Mouse (Mus musculus) lung, postnatal 25 days (tissue): ENCODE data around the gene Bag5.
"Not testable (repeated sequence)": the region's sequence is repeated elsewhere in the genome, so short reads cannot be mapped to it uniquely, and the experiment has no call there.

Experiments
- DNase-seq: peaks from one replicate; pipeline ENCODE4 v3.0.0; 2022; ENCODE audit warnings: low spot score

The Bag5 gene

DNA sequence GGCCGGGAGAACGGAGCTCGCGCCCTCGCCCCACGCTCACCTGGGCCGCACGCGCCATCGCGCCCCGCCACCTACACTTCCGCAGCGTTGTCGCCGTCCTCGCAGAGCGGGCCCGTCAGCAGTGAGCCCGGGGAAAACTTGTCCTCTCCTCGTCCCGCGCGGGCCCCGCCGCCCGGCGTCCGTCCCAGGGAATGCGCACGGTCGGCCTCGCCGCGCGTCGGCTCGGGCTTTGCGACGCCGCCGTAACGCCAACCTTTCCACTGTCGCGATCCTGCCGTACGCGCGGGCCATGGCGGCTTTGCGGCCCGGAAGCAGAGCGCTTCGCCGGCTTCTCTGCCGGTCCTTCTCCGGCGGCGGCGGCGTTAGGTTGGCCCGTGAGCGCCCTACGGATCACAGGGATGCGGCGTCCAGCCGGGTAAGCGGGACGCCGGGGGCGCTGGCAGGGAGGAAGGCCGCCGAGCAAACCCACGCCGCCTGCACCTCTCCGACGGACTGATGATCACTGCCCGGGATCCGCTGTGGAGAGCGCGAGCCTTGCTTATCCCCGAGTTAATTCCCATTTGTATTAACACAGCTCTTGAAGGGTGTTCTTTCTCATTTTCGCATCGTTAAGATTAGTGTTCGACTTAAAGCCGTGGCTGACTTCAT, at the start of gene Bag5, which contains the start of gene Apopt1:
Gene Bag5, minus strand, starts transcription at position 254 of the 648 bp plus-strand sequence.
Gene Apopt1, plus strand, starts transcription at position 258 of the 648 bp plus-strand sequence.
- peak; percentile 90 for DNase-seq

DNA sequence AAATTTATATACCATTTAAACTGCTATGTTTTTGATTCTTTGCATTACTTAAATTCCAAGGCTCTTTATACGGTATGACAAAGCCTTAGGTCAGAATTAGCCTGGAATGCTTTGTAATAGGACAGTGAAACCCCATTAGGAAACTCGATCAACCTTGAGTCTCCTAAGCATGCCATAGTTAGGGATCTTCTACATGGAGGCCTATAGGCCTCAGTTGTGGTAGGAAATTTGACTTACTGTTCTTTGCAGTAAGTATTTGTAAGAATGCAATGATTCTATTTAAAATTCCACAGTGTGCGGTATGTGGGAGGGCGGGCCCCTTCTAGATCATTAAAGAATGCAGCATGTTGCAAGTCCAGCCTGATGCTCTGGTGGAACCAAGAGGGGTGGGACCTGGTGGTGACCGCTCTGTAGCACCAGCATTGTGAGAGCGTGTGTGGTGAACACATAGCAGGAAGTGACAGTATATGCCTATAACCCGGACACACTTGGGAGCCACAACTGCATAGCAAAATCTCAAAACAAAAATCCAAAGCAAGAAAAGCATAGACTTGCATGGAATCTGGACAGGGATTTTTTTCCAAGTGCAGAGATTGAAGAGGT, 47.4 kb upstream of the Bag5 start:
- DNase-seq = no peak

GRCm38 (mm10) chr12:111759176-111760061, 46.4 kb upstream of the Bag5 start:
- DNase-seq = peak; percentile 69

- DNase-seq = peak; percentile 62
Observed at GRCm38 (mm10) chr12:111758381-111759175, 45.5 kb upstream of the Bag5 start, which contains the start of gene Klc1. Gene Klc1 (plus strand): TSS chr12:111758849.

GRCm38 (mm10) chr12:111757561-111758325, 44.7 kb upstream of the Bag5 start:
- DNase-seq = no peak

DNA sequence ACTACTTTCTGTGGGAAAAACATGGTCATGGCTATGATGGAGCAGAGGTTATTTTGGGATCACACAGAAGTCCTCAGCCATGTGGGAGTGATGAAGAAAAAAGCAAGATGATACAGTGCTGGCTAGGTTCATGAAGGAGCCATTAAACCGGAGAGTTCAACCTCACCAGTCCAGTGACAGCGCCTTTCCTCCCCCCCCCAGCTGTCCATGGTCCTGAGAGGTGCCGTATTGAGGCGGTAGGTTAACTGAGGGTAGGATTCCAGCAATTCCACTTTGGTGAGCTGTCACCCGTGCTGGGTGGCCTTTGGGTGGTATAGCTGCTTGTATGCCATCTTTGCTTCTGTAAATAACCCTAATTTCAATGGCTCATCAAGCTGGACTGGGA, 43.6 kb upstream of the Bag5 start:
- DNase-seq = no peak

DNA sequence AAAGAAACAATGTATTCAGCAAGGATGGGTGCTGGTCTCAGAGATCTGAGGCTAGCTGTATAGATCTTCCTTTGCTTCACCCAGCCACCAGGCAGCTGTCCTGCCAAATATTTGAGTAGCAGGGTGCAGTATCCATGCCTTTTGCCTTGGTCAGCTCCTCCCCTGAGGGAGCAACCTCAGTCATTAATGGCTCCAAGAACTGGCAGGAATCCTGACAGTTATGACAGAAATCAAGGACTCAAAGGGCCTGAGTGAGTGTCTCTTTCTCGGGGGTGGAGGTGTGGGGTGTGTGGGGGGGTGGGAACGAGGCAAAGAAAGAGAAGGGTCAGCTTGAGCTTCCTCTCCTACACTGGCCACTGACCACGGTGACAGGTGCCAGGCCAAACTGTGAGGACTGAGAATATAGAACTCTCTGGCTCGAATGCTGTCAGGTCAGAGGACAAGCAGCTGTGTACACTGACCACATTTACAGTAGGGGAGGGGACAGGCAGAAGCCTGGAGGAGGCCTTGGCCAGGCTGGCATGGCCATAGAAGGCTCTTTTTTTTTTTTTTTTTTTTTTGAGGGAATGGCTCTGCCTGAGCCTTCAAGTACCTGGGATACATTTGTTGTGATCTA, 43.1 kb upstream of the Bag5 start:
- no peak for DNase-seq

GRCm38 (mm10) chr12:111755231-111755630, 42.2 kb upstream of the Bag5 start:
- DNase-seq = no peak

DNA sequence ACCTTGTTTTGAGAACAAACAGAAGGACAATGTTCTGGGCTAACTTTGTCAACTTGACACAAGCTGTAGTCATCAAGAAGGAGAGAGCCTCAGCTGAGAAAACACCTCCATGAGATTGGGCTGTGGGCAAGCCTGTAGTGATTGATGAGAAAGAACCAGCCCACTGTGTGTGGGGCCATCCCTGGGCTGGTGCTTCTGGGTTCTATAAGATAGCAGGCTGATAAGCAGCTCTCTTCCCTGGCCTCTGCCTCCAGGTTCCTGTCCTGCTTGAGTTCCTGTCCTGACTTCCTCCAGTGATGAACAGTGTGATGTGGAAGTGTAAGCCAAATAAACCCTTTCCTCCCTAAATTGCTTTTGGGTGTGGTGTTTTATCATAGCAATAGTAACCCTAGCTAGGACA, 41.7 kb upstream of the Bag5 start:
- no peak for DNase-seq

DNA sequence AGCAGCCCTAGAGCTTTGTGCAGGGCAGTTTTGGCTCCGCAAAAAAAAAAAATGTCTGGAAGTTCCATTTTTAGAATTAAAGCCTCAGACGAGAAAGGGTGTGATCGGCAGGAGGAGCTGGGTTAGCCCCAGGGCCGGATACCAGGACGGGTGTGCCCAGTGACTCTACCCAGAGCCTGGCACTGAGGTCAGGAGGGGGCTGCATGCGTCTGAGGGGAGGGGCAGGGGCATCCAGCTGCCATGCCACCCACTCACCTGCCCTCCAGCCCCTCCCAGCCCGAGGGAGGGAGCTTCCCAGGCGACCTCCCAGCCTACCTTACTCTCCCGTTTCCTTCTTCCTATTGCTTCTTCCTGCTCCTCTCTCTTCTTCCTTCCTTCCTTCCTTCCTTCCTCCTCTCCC, 40.3 kb upstream of the Bag5 start:
- peak; percentile 17 for DNase-seq

- no peak for DNase-seq
Observed at GRCm38 (mm10) chr12:111752491-111752890, 39.4 kb upstream of the Bag5 start.

- no peak for DNase-seq
Observed at GRCm38 (mm10) chr12:111750739-111751138, 37.7 kb upstream of the Bag5 start.

DNA sequence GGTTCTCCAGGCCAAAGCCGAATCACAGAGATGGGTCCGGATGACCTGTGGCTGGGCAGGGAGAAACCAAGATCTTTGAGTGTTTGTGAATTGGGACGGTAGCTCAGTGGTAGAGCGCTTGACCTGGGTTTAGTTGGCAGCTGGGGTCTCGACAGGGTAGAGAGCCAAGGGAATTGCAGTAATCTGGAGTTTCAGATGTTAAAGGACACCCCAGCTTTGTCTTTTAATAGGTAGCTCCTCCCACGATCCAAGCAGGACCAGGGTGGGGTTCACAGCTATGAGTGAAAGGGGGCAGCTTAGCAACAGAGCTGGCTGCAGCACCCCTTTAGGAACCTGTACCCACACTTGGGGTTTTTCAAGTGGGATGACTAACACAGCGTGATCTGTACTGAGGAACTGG, 34.4 kb upstream of the Bag5 start:
- no peak for DNase-seq

DNA sequence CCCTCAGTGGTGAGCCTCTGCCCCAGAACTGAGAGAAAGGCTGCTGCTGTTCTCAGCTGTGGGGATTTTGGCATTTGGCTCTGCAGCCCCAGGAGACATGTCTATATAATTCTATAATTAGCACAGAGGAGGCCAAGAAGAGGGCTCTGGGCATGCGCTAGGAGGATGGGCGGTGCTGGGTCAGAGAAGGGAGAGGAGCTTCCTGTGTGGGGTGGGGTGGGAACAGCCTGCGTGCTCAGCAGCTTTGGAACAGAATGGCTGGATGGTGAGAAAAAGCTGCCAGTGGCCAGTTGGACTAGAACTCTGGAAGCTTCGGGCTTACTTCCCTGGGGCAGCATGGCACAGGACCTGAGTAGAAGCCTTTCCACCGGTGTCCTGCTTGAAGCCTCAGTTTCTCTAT, 33.0 kb upstream of the Bag5 start:
- DNase-seq = peak; percentile 83

GRCm38 (mm10) chr12:111745274-111745673, 32.2 kb upstream of the Bag5 start:
- DNase-seq = no peak

- no peak for DNase-seq
Observed at GRCm38 (mm10) chr12:111743981-111744423, 30.9 kb upstream of the Bag5 start.

DNA sequence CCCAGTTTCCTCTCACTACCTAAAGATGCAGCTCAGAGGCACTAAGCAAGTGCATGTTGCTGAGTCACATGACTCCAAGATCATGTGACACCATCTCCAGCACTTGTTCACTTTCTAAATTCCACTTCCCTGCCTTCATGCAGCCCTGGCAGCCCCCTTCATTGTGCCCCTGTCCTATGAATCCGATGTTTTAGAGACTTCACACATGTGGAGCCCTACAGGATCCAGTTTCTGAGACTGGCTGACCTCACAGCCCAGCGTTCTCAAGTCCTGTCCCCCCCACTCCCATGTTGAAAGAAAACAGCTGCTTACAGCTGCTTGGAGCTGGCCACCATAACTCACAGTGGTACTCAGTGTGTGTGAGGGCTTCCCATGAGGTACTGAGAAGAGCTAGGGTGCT, 30.4 kb upstream of the Bag5 start:
- DNase-seq = no peak

GRCm38 (mm10) chr12:111741338-111741737, 28.3 kb upstream of the Bag5 start:
- DNase-seq = no peak

DNA sequence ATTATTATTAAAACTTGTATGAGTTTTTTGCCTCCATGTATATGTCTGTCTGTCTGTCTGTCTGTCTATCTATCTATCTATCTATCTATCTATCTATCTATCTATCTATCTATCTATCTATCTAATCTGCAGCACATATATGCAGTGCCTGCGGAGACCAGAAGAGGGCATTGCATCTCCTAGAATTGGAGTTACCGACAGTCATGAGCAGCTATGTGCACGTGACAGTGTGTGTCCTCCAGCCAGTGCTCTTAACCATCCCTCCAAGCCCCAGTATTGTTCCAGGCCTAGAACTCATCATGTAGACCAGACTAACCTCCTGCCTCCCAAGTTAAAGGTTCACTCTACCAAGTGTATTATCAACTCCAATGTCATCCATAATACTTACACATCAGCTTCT, 25.7 kb upstream of the Bag5 start:
- DNase-seq = peak; percentile 73

DNA sequence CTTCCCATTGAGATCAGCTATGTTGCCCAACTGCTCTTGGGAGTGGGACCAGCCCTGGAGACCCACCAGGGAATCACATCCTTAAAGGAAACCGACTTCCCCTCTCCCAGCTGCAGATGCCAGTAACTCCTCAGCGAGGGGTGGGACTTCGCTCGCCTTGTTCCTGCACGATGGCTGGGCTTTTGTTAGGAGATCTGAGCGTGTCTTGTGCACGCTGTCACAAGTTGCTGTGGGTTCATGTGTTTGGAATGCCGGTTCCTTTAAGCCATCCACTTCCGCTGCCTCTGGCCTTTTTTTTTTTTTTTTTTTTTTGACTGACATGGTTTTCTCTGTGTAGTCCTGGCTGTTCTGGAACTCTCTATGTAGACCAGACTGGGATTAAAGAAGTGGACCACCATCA, 24.3 kb upstream of the Bag5 start:
- no peak for DNase-seq

- DNase-seq = not testable (repeated sequence)
Observed at GRCm38 (mm10) chr12:111736676-111737075, 23.6 kb upstream of the Bag5 start.
